Mouse (Mus musculus) frontal cortex, postnatal 10 days (tissue): ENCODE measurements around the gene Cryga.
"Not testable (repeated sequence)": the region's sequence is repeated elsewhere in the genome, so short reads cannot be mapped to it uniquely, and the experiment has no call there.

ENCODE experiments used
- DNase-seq, 2 experiments: peaks; one replicate each; pipeline ENCODE4 v3.0.0; 2022; ENCODE audit warnings: low spot score in 2 of 2, mixed read lengths in 1 of 2

The Cryga gene

GRCm38 (mm10) chr1:65091566-65091965, 11.6 kb downstream of the Cryga start:
- no peak for DNase-seq

DNA sequence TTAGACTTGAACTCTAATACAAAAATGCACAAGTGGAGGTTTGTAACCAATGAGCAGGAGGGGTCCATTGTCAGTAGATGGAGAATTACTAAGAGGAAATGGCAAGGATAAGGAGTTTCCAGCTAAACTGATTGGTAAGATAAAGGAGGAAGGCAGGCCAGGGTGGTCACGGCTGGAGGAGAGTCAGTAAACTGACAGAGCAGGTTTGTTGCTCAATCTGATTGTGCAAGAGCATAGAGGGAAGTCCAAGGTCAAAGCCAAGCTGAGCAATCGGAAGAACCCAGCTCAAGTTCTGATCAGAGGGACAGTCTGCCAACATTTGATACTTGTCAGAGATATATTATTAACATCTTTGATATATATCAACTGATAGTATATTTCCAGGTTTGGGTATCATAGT, 12.8 kb downstream of the Cryga start:
- no peak for DNase-seq

GRCm38 (mm10) chr1:65088567-65089356, 14.4 kb downstream of the Cryga start:
- no peak for DNase-seq

GRCm38 (mm10) chr1:65082188-65082587, 21.0 kb downstream of the Cryga start, which contains the start of gene Crygb:
TSS of gene Crygb (minus strand) at chr1:65082288.
- no peak for DNase-seq

- DNase-seq = no peak
Observed at GRCm38 (mm10) chr1:65075607-65076006, 27.6 kb downstream of the Cryga start.

DNA sequence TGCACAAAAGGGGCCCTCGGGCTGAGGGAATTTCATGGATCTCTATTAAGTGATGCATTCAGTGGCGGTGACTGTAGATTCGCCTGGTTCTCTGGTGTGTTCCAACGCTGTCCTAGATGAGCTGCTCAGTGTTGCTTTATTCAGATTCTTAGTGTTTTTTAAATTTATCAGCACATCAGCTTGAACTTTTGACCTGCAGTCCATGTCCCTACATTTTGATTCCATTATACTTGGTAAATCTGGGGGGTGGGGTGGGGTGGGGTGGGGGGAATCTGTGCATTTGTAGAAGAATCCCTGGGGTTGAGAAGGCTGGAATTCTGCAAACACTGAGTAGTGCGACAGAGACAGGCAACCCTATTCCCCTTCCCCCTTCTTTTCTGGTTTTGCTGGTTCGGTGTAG, 29.6 kb downstream of the Cryga start, which contains the start of gene Crygc:
Gene Crygc, minus strand, starts transcription at position 101 of the 400 bp plus-strand sequence.
- no peak for DNase-seq

DNA sequence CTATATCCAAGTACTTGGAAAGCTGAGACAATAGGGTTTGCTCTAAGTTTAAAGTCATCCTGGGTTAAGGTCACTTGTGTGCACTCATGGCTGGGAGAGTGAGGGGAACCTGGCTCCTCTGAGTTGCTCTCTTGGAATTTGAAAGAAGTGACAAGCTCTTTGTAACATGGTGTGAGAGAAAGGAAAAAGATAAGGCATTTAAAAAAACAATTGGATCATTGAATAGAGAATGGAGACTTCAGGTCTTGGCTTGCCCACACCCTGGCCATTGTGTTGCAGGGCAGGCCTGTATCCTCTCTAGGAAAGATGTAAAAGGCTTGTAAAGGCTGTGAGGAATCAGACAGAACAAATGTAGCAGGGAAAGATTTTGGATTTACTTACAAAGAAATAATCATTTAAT, 35.3 kb downstream of the Cryga start:
- DNase-seq = no peak

DNA sequence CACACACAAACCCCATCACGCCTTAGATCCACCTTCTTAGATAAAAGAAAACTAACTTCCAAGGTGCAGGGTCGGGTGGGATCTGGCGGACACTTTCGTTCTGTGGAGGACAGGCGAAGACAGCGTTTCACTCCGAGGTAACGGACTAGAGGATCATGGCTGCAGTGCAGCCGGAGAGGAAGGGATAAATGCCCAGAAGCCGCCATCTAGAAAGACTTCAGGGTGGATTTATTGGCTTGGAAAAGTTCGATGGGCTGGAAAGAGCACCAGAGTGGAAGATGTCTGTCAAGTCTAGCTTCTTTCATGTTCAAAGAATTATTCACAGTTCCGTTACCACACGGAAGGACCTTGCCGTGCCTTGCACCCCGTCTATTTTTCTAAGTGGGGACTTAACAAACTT, 39.0 kb downstream of the Cryga start:
- DNase-seq = no peak

DNA sequence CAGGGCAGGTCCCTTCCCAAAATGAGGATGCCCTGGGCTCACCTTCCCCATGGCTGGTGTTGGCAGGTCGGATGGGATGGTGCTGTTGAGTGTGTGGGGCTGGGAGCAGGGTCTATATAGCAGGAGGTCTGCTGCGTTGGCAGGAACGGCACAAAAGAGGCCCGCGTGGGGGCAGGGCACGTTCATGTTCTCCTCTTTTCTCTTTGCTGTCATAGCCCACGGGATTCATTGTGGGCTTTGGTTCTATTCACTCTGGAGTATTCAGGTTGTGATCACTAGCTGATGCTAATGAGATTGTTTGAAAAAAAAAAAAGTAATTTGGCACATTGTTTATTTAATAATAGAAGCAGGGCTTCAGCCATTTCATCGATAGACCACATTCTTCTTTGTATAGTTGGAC, 39.8 kb downstream of the Cryga start, which contains the start of gene Crygd:
Gene Crygd, minus strand, starts transcription at position 101 of the 400 bp plus-strand sequence.
- DNase-seq = no peak

GRCm38 (mm10) chr1:65052140-65052539, 51.0 kb downstream of the Cryga start:
- DNase-seq = no peak

GRCm38 (mm10) chr1:65051696-65052095, 51.5 kb downstream of the Cryga start:
- no peak for DNase-seq

- not testable (repeated sequence) for DNase-seq
Observed at GRCm38 (mm10) chr1:65050952-65051351, 52.2 kb downstream of the Cryga start, which contains the start of gene Cryge. TSS of gene Cryge (minus strand) at chr1:65051149.
